Comparison of ENCODE assay signal across 16 mouse cellular contexts in the genomic region with DNA sequence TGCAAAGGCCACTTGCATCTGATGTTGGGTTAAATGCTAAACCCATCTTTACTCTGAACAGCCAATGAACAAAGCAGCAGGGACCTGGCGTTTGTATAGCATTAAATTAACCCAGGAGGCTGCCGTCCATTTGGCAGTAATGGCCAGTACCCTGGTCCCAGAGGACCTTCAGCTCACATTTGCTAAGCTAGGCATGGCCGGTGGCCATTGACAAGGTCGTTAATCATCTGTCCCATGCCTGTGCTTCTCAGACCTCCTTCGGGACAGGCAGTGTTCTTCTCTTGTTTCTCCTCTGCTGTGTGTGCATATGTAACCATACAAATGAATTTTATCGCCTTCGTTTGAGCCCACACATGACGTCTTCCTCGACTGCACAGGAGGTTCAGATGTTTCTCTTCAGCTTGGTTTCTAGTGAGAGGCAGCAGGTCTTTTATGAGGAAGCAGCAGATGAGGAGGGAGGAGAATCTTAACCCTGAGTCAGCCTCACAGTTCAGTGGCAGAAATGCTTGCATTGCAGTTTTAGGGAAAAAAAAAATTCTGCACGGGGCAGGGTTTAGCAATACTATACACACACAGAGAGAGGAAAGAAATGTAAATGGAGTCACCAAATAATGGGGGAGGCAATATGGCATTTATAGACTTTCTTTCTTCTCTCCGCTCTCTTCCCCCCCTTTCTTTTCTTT.
DNase-seq lines count a peak whose midpoint lies in the region; ATAC-seq and TF ChIP-seq lines count a peak whose summit lies in the region.
"Had no signal": no experiment of that assay in that cellular context is flagged by ENCODE, and none has a peak within 500 bp of the region (broad histone marks: within the 10 kb centered on the region; RNA-seq: fewer than 3 reads in every experiment).

No protein-coding gene starts in this region.

- H3K4me3 ChIP-seq in kidney, embryonic 14.5 days (ENCODE audit: low read length): no peak overlapping the region
- H3K4me3 ChIP-seq in midbrain, postnatal 0 days (ENCODE audit: low read depth, low read length): no peak overlapping the region
- no peak overlapping the region for H3K4me3 ChIP-seq in midbrain, embryonic 13.5 days (replicated peaks)
- no peak overlapping the region for H3K4me3 ChIP-seq in hindbrain, embryonic 14.5 days (replicated peaks; ENCODE audit: low read length)
- no peak overlapping the region for H3K4me3 ChIP-seq in neural tube, embryonic 15.5 days (replicated peaks)
- H3K4me3 ChIP-seq: embryonic facial prominence, embryonic 15.5 days; megakaryocyte, embryonic 14.5 days had no signal

- no peaks in the 10 kb centered on the region for H3K9me3 ChIP-seq in kidney, embryonic 14.5 days (ENCODE audit: control insufficient read depth, low read length)
- H3K9me3 ChIP-seq in midbrain, postnatal 0 days (ENCODE audit: low read length): no peaks in the 10 kb centered on the region
- H3K9me3 ChIP-seq in midbrain, embryonic 13.5 days: no peaks in the 10 kb centered on the region
- H3K9me3 ChIP-seq in hindbrain, embryonic 14.5 days (ENCODE audit: control insufficient read depth, low read length): no peaks in the 10 kb centered on the region
- H3K9me3 ChIP-seq in neural tube, embryonic 15.5 days (replicated peaks): no peaks in the 10 kb centered on the region
- H3K9me3 ChIP-seq: embryonic facial prominence, embryonic 15.5 days had no signal

- intact Hi-C loops in gastrocnemius, postnatal 14 days (cut with DNase I; ENCODE audit: low total_unique reads): no loop called here

- no peaks in the 10 kb centered on the region for H3K27me3 ChIP-seq in kidney, embryonic 14.5 days (ENCODE audit: control insufficient read depth, insufficient read depth, low read length)
- no peaks in the 10 kb centered on the region for H3K27me3 ChIP-seq in midbrain, postnatal 0 days (ENCODE audit: insufficient read depth, low read length)
- no peaks in the 10 kb centered on the region for H3K27me3 ChIP-seq in midbrain, embryonic 13.5 days
- H3K27me3 ChIP-seq in hindbrain, embryonic 14.5 days (ENCODE audit: control insufficient read depth, insufficient read depth, low read length): no peaks in the 10 kb centered on the region
- H3K27me3 ChIP-seq in neural tube, embryonic 15.5 days (replicated peaks): no peaks in the 10 kb centered on the region
- H3K27me3 ChIP-seq: embryonic facial prominence, embryonic 15.5 days; megakaryocyte, embryonic 14.5 days had no signal

- no peak overlapping the region for H3K27ac ChIP-seq in kidney, embryonic 14.5 days (ENCODE audit: low read depth, low read length)
- no peak overlapping the region for H3K27ac ChIP-seq in midbrain, postnatal 0 days (ENCODE audit: low read depth, low read length)
- no peak overlapping the region; the same call in 1 of the 2 replicates for H3K27ac ChIP-seq in midbrain, embryonic 13.5 days
- H3K27ac ChIP-seq in hindbrain, embryonic 14.5 days: peak overlapping the region; percentile 16; the same call in 1 of the 2 replicates
- peak overlapping the region; percentile 46; the same call in 1 of the 2 replicates for H3K27ac ChIP-seq in neural tube, embryonic 15.5 days (replicated peaks)
- H3K27ac ChIP-seq: embryonic facial prominence, embryonic 15.5 days had no signal

- no peak for TF ChIP-seq CTCF in midbrain, postnatal 0 days (IDR thresholded peaks at IDR 0.05)

- H3K9ac ChIP-seq in kidney, embryonic 14.5 days (ENCODE audit: low read depth, low read length): no peak overlapping the region
- no peak overlapping the region for H3K9ac ChIP-seq in midbrain, postnatal 0 days (replicated peaks; ENCODE audit: low read length, poor library complexity, severe bottlenecking)
- H3K9ac ChIP-seq in midbrain, embryonic 13.5 days (replicated peaks): no peak overlapping the region
- no peak overlapping the region for H3K9ac ChIP-seq in hindbrain, embryonic 14.5 days
- H3K9ac ChIP-seq in neural tube, embryonic 15.5 days (replicated peaks): no peak overlapping the region
- H3K9ac ChIP-seq: embryonic facial prominence, embryonic 15.5 days; liver, postnatal 0 days had no signal

- ATAC-seq in kidney, embryonic 14.5 days (ENCODE audit: low FRiP score, low TSS enrichment): peak; percentile 95
- ATAC-seq in midbrain, postnatal 0 days (ENCODE audit: low FRiP score): no peak
- ATAC-seq in midbrain, embryonic 13.5 days: no peak
- peak; percentile 59 for ATAC-seq in hindbrain, embryonic 14.5 days (ENCODE audit: low FRiP score)
- ATAC-seq in neural tube, embryonic 15.5 days (ENCODE audit: low FRiP score): peak; percentile 61; the same call in 1 of the 2 replicates
- ATAC-seq in megakaryocyte progenitor cell, adult 5-6 weeks (replicated peaks; ENCODE audit: poor library complexity): no peak
- ATAC-seq: liver, postnatal 0 days; Patski had no signal

- H3K36me3 ChIP-seq in kidney, embryonic 14.5 days (ENCODE audit: control insufficient read depth, insufficient read depth, low read length): no peaks in the 10 kb centered on the region
- H3K36me3 ChIP-seq in midbrain, postnatal 0 days (ENCODE audit: insufficient read depth, low read length): no peaks in the 10 kb centered on the region
- H3K36me3 ChIP-seq in midbrain, embryonic 13.5 days: no peaks in the 10 kb centered on the region
- H3K36me3 ChIP-seq in hindbrain, embryonic 14.5 days (replicated peaks; ENCODE audit: control insufficient read depth, insufficient read depth): no peaks in the 10 kb centered on the region
- no peaks in the 10 kb centered on the region for H3K36me3 ChIP-seq in neural tube, embryonic 15.5 days
- H3K36me3 ChIP-seq: embryonic facial prominence, embryonic 15.5 days had no signal

- H3K4me2 ChIP-seq in kidney, embryonic 14.5 days (replicated peaks; ENCODE audit: low read depth, low read length): peak overlapping the region; percentile 21; the same call in 1 of the 2 replicates
- H3K4me2 ChIP-seq in midbrain, postnatal 0 days (ENCODE audit: low read depth, low read length, poor library complexity, severe bottlenecking): no peak overlapping the region
- no peak overlapping the region for H3K4me2 ChIP-seq in midbrain, embryonic 13.5 days (replicated peaks)
- H3K4me2 ChIP-seq in hindbrain, embryonic 14.5 days (replicated peaks): no peak overlapping the region
- H3K4me2 ChIP-seq in neural tube, embryonic 15.5 days: no peak overlapping the region; the same call in 1 of the 2 replicates
- H3K4me2 ChIP-seq: embryonic facial prominence, embryonic 15.5 days had no signal

- H3K4me1 ChIP-seq in kidney, embryonic 14.5 days (ENCODE audit: control insufficient read depth, insufficient read depth, low read length): 0 out of 2 replicates have a peak, but pooled peaks cover 6% of the 10 kb centered on the region
- H3K4me1 ChIP-seq in midbrain, postnatal 0 days (ENCODE audit: insufficient read depth, low read length): no peaks in the 10 kb centered on the region
- H3K4me1 ChIP-seq in midbrain, embryonic 13.5 days (replicated peaks): peaks cover 14% of the 10 kb centered on the region
- peaks cover 13% of the 10 kb centered on the region for H3K4me1 ChIP-seq in hindbrain, embryonic 14.5 days (replicated peaks; ENCODE audit: control insufficient read depth, insufficient read depth, low read length)
- H3K4me1 ChIP-seq in neural tube, embryonic 15.5 days: peaks cover 10% of the 10 kb centered on the region
- H3K4me1 ChIP-seq: embryonic facial prominence, embryonic 15.5 days; megakaryocyte, embryonic 14.5 days had no signal

- DNase-seq in kidney, adult 11 months: no peak
- peak; percentile 71 for DNase-seq in midbrain, postnatal 0 days (ENCODE audit: low spot score)
- DNase-seq in hindbrain, embryonic 14.5 days (ENCODE audit: low spot score): no peak
- no peak for DNase-seq in gastrocnemius, postnatal 14 days
- DNase-seq: adrenal gland, adult 2 months; cerebellum, adult 11-12 months; kidney, postnatal 25 days; liver, postnatal 0 days; thymus, postnatal 36 days had no signal

- WGBS in kidney, embryonic 14.5 days: 15% methylated on average over 11 of the region's 11 CpGs
- WGBS in midbrain, postnatal 0 days: 49% methylated on average over 11 of the region's 11 CpGs
- WGBS in midbrain, embryonic 13.5 days: 55% methylated on average over 11 of the region's 11 CpGs
- 27% methylated on average over 11 of the region's 11 CpGs for WGBS in hindbrain, embryonic 14.5 days
- WGBS in neural tube, embryonic 15.5 days: 17% methylated on average over 11 of the region's 11 CpGs

Comparison
In these comparisons a context has a peak if more than half of its experiments do, and no peak if none do; other contexts are left out.
1. ATAC-seq: peak in kidney, embryonic 14.5 days (single experiment), hindbrain, embryonic 14.5 days (single experiment) and neural tube, embryonic 15.5 days (single experiment); none in midbrain, postnatal 0 days (single experiment), midbrain, embryonic 13.5 days (single experiment) and megakaryocyte progenitor cell, adult 5-6 weeks (single experiment).
2. H3K27ac ChIP-seq: peak in hindbrain, embryonic 14.5 days (single experiment) and neural tube, embryonic 15.5 days (single experiment); none in kidney, embryonic 14.5 days (single experiment), midbrain, postnatal 0 days (single experiment) and midbrain, embryonic 13.5 days (single experiment).